Mouse (Mus musculus): Measurements from ENCODE around the gene Dpp6. TPM values are rescaled to one million over a fixed set of nuclear protein-coding genes. Genes with fewer than 3 reads are reported as not detected.
A peak's percentile ranks its signal among the peaks of the same experiment; 100 is the strongest.

The Dpp6 gene
- polyA plus RNA-seq, 1 experiment from 2014 or later: 42.0 TPM

- no peak overlapping the region for H3K4me2 ChIP-seq (ENCODE audit: low read length)
- no peaks in the 10 kb centered on the region for H3K9me3 ChIP-seq (ENCODE audit: control insufficient read depth, low read length)
- ATAC-seq: peak; percentile 91
- H3K4me1 ChIP-seq (replicated peaks; ENCODE audit: control insufficient read depth, insufficient read depth, low read length): peaks cover 9% of the 10 kb centered on the region
- WGBS: 0% methylated on average over 2 of the region's 2 CpGs
- no peaks in the 10 kb centered on the region for H3K27me3 ChIP-seq (replicated peaks; ENCODE audit: control insufficient read depth, insufficient read depth, low read length)
- H3K4me3 ChIP-seq (replicated peaks; ENCODE audit: low read length): no peak overlapping the region
- H3K36me3 ChIP-seq (ENCODE audit: control insufficient read depth, insufficient read depth): no peaks in the 10 kb centered on the region
- H3K9ac ChIP-seq (replicated peaks; ENCODE audit: low read depth, low read length): no peak overlapping the region
- H3K27ac ChIP-seq (ENCODE audit: low read length): no peak overlapping the region
Observed at GRCm38 (mm10) chr5:26991587-26991986, 174.6 kb downstream of the Dpp6 start.

DNA sequence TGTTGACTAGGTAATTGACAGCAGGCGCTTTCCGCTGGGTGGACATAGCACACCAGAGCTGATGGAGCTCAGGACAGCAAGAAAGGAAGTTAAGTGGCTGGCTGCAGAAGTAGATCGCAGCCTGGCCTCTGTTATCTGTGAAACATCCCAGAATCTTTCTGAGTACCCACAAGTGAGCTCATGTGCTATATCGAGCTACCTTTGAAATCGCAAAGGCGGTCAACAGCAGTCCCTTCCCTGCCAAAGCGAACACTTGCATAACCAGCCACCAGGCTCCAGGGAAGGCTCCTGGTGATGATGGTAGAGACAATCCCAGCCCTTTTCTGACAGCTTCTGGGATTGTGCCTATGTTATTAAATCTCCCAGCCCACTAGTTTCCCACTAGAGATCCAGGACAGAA is 186.5 kb downstream of the Dpp6 start:
- no peak overlapping the region for H3K9ac ChIP-seq (replicated peaks; ENCODE audit: low read depth, low read length)
- no peaks in the 10 kb centered on the region for H3K9me3 ChIP-seq (ENCODE audit: control insufficient read depth, low read length)
- H3K4me1 ChIP-seq (replicated peaks; ENCODE audit: control insufficient read depth, insufficient read depth, low read length): no peaks in the 10 kb centered on the region
- 96% methylated on average over 7 of the region's 7 CpGs for WGBS
- no peaks in the 10 kb centered on the region for H3K27me3 ChIP-seq (replicated peaks; ENCODE audit: control insufficient read depth, insufficient read depth, low read length)
- no peak for ATAC-seq
- no peak overlapping the region for H3K4me3 ChIP-seq (replicated peaks; ENCODE audit: low read length)
- H3K36me3 ChIP-seq (ENCODE audit: control insufficient read depth, insufficient read depth): no peaks in the 10 kb centered on the region
- no peak overlapping the region for H3K4me2 ChIP-seq (ENCODE audit: low read length)
- H3K27ac ChIP-seq (ENCODE audit: low read length): no peak overlapping the region

DNA sequence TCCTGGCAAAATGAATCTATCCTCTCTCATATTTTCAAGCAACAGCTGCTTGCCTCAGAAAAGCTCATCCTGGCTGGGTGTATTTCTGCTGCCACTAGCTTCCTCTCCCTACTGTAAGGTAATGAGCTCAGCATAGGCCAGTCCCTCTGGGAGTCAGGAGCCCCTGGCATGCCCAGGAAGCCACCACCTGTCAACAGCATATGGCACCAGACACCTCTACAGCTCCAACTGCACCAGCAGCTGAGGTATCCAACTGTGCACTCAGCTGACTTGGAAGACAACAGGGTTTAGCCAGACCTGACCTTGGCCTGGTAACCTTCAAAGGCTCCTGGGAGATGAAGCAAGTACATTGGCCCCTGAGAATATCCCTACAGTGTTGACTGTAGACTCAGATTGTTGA is 192.2 kb downstream of the Dpp6 start:
- Histone ChIP-seq H3K27ac (ENCODE audit: low read length) (no peak overlapping the region), H3K9ac (replicated peaks; ENCODE audit: low read depth, low read length) (no peak overlapping the region), H3K27me3 (replicated peaks; ENCODE audit: control insufficient read depth, insufficient read depth, low read length) (no peaks in the 10 kb centered on the region), H3K4me2 (ENCODE audit: low read length) (no peak overlapping the region), H3K9me3 (ENCODE audit: control insufficient read depth, low read length) (no peaks in the 10 kb centered on the region), H3K4me3 (replicated peaks; ENCODE audit: low read length) (no peak overlapping the region), H3K4me1 (replicated peaks; ENCODE audit: control insufficient read depth, insufficient read depth, low read length) (no peaks in the 10 kb centered on the region), H3K36me3 (ENCODE audit: control insufficient read depth, insufficient read depth) (no peaks in the 10 kb centered on the region)
- no peak for ATAC-seq

DNA sequence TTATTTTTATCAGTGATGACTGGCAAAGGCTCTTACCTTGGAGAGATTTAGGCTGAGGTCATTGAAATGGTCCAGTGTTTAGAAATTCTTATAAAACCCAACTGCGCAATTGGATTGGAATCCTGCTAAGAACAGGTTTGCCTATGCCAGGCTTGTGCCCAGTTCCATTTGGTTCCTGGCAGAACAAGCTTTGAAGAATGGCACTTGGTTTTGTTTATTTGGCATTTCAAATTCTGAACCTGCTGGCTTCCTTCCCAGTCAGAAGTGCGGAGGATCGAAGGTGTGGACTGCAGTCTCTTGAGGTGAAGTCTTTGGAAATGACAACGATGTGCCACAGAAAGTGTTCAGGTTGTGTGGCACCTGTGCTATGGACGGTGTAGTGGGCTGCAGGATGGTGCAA is 193.6 kb downstream of the Dpp6 start:
- WGBS: 73% methylated on average over 5 of the region's 5 CpGs
- no peak overlapping the region for H3K27ac ChIP-seq (ENCODE audit: low read length)
- no peaks in the 10 kb centered on the region for H3K9me3 ChIP-seq (ENCODE audit: control insufficient read depth, low read length)
- H3K9ac ChIP-seq (replicated peaks; ENCODE audit: low read depth, low read length): no peak overlapping the region
- no peaks in the 10 kb centered on the region for H3K4me1 ChIP-seq (replicated peaks; ENCODE audit: control insufficient read depth, insufficient read depth, low read length)
- no peaks in the 10 kb centered on the region for H3K27me3 ChIP-seq (replicated peaks; ENCODE audit: control insufficient read depth, insufficient read depth, low read length)
- ATAC-seq: no peak
- H3K4me3 ChIP-seq (replicated peaks; ENCODE audit: low read length): no peak overlapping the region
- no peak overlapping the region for H3K4me2 ChIP-seq (ENCODE audit: low read length)
- H3K36me3 ChIP-seq (ENCODE audit: control insufficient read depth, insufficient read depth): no peaks in the 10 kb centered on the region

- H3K4me1 ChIP-seq (replicated peaks; ENCODE audit: control insufficient read depth, insufficient read depth, low read length): no peaks in the 10 kb centered on the region
- ATAC-seq: 0 out of 2 replicates have a peak, but pooled peaks have one; percentile 40
Observed at GRCm38 (mm10) chr5:27018314-27018956, 201.4 kb downstream of the Dpp6 start.

GRCm38 (mm10) chr5:27028611-27029010 is 211.6 kb downstream of the Dpp6 start:
- H3K27ac ChIP-seq (ENCODE audit: low read length): no peak overlapping the region
- no peaks in the 10 kb centered on the region for H3K9me3 ChIP-seq (ENCODE audit: control insufficient read depth, low read length)
- H3K9ac ChIP-seq (replicated peaks; ENCODE audit: low read depth, low read length): no peak overlapping the region
- no peak for ATAC-seq
- H3K4me3 ChIP-seq (replicated peaks; ENCODE audit: low read length): no peak overlapping the region
- H3K4me1 ChIP-seq (replicated peaks; ENCODE audit: control insufficient read depth, insufficient read depth, low read length): no peaks in the 10 kb centered on the region
- H3K36me3 ChIP-seq (ENCODE audit: control insufficient read depth, insufficient read depth): no peaks in the 10 kb centered on the region
- no peak overlapping the region for H3K4me2 ChIP-seq (ENCODE audit: low read length)
- H3K27me3 ChIP-seq (replicated peaks; ENCODE audit: control insufficient read depth, insufficient read depth, low read length): no peaks in the 10 kb centered on the region
- 43% methylated on average over 1 of the region's 1 CpGs for WGBS

More at GRCm38 (mm10) chr5:27018314-27018956, 201.4 kb downstream of the Dpp6 start:
- H3K27ac ChIP-seq (ENCODE audit: low read length): no peak overlapping the region
- H3K36me3 ChIP-seq (ENCODE audit: control insufficient read depth, insufficient read depth): no peaks in the 10 kb centered on the region
- H3K4me3 ChIP-seq (replicated peaks; ENCODE audit: low read length): no peak overlapping the region
- H3K9me3 ChIP-seq (ENCODE audit: control insufficient read depth, low read length): no peaks in the 10 kb centered on the region
- no peak overlapping the region for H3K4me2 ChIP-seq (ENCODE audit: low read length)
- 49% methylated on average over 3 of the region's 3 CpGs for WGBS
- no peaks in the 10 kb centered on the region for H3K27me3 ChIP-seq (replicated peaks; ENCODE audit: control insufficient read depth, insufficient read depth, low read length)
- no peak overlapping the region for H3K9ac ChIP-seq (replicated peaks; ENCODE audit: low read depth, low read length)

GRCm38 (mm10) chr5:27029784-27030183 is 212.8 kb downstream of the Dpp6 start:
- WGBS: 8% methylated on average over 5 of the region's 5 CpGs
- no peaks in the 10 kb centered on the region for H3K9me3 ChIP-seq (ENCODE audit: control insufficient read depth, low read length)
- H3K9ac ChIP-seq (replicated peaks; ENCODE audit: low read depth, low read length): no peak overlapping the region
- H3K27me3 ChIP-seq (replicated peaks; ENCODE audit: control insufficient read depth, insufficient read depth, low read length): no peaks in the 10 kb centered on the region
- H3K4me1 ChIP-seq (replicated peaks; ENCODE audit: control insufficient read depth, insufficient read depth, low read length): no peaks in the 10 kb centered on the region
- H3K4me2 ChIP-seq (ENCODE audit: low read length): no peak overlapping the region
- H3K4me3 ChIP-seq (replicated peaks; ENCODE audit: low read length): no peak overlapping the region
- no peaks in the 10 kb centered on the region for H3K36me3 ChIP-seq (ENCODE audit: control insufficient read depth, insufficient read depth)
- no peak for ATAC-seq
- no peak overlapping the region for H3K27ac ChIP-seq (ENCODE audit: low read length)

DNA sequence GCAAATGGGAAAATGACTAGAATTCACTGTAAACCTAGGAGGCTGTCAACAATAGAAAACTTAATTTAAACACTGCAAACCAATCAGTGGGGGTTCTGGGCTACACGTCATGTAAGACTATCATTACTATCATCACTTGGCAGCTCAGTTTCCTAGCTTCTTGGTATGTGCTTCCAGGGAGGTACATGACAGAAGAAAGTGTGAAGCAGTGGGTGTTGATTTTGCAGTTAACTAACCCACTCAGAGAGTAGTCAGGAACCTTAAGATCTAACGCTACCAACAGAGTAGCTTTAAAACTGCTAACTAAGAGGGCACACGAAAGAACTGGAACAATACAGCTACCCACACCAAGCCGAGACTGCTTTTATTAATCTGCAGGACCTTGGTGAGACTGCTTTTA is 217.9 kb downstream of the Dpp6 start:
- no peaks in the 10 kb centered on the region for H3K27me3 ChIP-seq (replicated peaks; ENCODE audit: control insufficient read depth, insufficient read depth, low read length)
- H3K4me1 ChIP-seq (replicated peaks; ENCODE audit: control insufficient read depth, insufficient read depth, low read length): no peaks in the 10 kb centered on the region
- no peak overlapping the region for H3K4me2 ChIP-seq (ENCODE audit: low read length)
- ATAC-seq: no peak
- no peak overlapping the region for H3K9ac ChIP-seq (replicated peaks; ENCODE audit: low read depth, low read length)
- no peaks in the 10 kb centered on the region for H3K9me3 ChIP-seq (ENCODE audit: control insufficient read depth, low read length)
- H3K36me3 ChIP-seq (ENCODE audit: control insufficient read depth, insufficient read depth): no peaks in the 10 kb centered on the region
- 59% methylated on average over 4 of the region's 4 CpGs for WGBS
- no peak overlapping the region for H3K27ac ChIP-seq (ENCODE audit: low read length)
- no peak overlapping the region for H3K4me3 ChIP-seq (replicated peaks; ENCODE audit: low read length)

- no peaks in the 10 kb centered on the region for H3K9me3 ChIP-seq (ENCODE audit: control insufficient read depth, low read length)
- H3K9ac ChIP-seq (replicated peaks; ENCODE audit: low read depth, low read length): no peak overlapping the region
- ATAC-seq: no peak
- no peak overlapping the region for H3K27ac ChIP-seq (ENCODE audit: low read length)
- no peaks in the 10 kb centered on the region for H3K4me1 ChIP-seq (replicated peaks; ENCODE audit: control insufficient read depth, insufficient read depth, low read length)
- 62% methylated on average over 1 of the region's 1 CpGs for WGBS
- H3K4me2 ChIP-seq (ENCODE audit: low read length): no peak overlapping the region
- no peaks in the 10 kb centered on the region for H3K27me3 ChIP-seq (replicated peaks; ENCODE audit: control insufficient read depth, insufficient read depth, low read length)
- H3K4me3 ChIP-seq (replicated peaks; ENCODE audit: low read length): no peak overlapping the region
- H3K36me3 ChIP-seq (ENCODE audit: control insufficient read depth, insufficient read depth): no peaks in the 10 kb centered on the region
Observed at GRCm38 (mm10) chr5:27035291-27035690, 218.3 kb downstream of the Dpp6 start.

GRCm38 (mm10) chr5:27035891-27036290 is 218.9 kb downstream of the Dpp6 start:
- no peak overlapping the region for H3K27ac ChIP-seq (ENCODE audit: low read length)
- no peak overlapping the region for H3K4me3 ChIP-seq (replicated peaks; ENCODE audit: low read length)
- no peak for ATAC-seq
- no peak overlapping the region for H3K4me2 ChIP-seq (ENCODE audit: low read length)
- WGBS: 26% methylated on average over 2 of the region's 2 CpGs
- H3K4me1 ChIP-seq (replicated peaks; ENCODE audit: control insufficient read depth, insufficient read depth, low read length): no peaks in the 10 kb centered on the region
- no peaks in the 10 kb centered on the region for H3K9me3 ChIP-seq (ENCODE audit: control insufficient read depth, low read length)
- H3K27me3 ChIP-seq (replicated peaks; ENCODE audit: control insufficient read depth, insufficient read depth, low read length): no peaks in the 10 kb centered on the region
- H3K36me3 ChIP-seq (ENCODE audit: control insufficient read depth, insufficient read depth): no peaks in the 10 kb centered on the region
- no peak overlapping the region for H3K9ac ChIP-seq (replicated peaks; ENCODE audit: low read depth, low read length)

Data from forebrain, embryonic 16.5 days (tissue).